Mouse (Mus musculus): Measurements from ENCODE around the gene Dmbt1.

DNA sequence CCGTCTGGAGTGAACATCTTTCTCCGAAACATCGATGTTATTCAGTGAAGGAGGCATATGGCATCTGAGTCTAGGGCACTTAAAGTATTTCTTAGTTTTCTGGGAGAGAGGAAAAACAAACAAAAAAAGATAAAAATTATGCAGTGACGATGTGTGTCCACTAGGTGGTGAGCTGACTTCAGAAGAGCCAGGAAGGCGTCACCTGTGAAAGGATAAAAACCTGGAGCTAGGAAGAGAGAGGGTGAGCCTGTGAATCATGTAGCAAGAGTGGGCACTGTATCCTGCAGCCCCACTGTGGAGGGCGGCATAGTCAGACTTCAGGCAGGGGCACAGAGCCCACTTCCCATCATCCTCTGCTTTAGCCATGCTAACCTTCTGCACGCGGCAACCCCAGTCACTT is 37.9 kb upstream of the Dmbt1 start:
- TF ChIP-seq CTCF (IDR thresholded peaks at IDR 0.05; ENCODE audit: insufficient read depth, low read depth, low read length) (peak; percentile 34; the same call in 1 of the 2 replicates), POLR2A (IDR thresholded peaks at IDR 0.05; ENCODE audit: insufficient read depth, low read depth, low read length) (no peak)
